Mouse (Mus musculus) layer of hippocampus, postnatal 25 days (tissue): Measurements from ENCODE around the gene Fam98b. TPM values are rescaled to one million over a fixed set of nuclear protein-coding genes. Genes with fewer than 3 reads are reported as not detected.

ENCODE experiments used
- DNase-seq, 2 experiments: peaks; one replicate each; pipeline ENCODE4 v3.0.0; 2022; ENCODE audit warnings: mixed read lengths in 2 of 2, low spot score in 1 of 2; ENCODE audit errors: extremely low spot score in 1 of 2
- total RNA-seq, 2 experiments: library from RNA; stranded (reverse); gene quantifications; 2 replicates each; pipeline ENCODE4 v1.2.3; 2021

Fam98b gene
- 10 to 100 TPM; 44.2 to 49.7 TPM for total RNA-seq

DNA sequence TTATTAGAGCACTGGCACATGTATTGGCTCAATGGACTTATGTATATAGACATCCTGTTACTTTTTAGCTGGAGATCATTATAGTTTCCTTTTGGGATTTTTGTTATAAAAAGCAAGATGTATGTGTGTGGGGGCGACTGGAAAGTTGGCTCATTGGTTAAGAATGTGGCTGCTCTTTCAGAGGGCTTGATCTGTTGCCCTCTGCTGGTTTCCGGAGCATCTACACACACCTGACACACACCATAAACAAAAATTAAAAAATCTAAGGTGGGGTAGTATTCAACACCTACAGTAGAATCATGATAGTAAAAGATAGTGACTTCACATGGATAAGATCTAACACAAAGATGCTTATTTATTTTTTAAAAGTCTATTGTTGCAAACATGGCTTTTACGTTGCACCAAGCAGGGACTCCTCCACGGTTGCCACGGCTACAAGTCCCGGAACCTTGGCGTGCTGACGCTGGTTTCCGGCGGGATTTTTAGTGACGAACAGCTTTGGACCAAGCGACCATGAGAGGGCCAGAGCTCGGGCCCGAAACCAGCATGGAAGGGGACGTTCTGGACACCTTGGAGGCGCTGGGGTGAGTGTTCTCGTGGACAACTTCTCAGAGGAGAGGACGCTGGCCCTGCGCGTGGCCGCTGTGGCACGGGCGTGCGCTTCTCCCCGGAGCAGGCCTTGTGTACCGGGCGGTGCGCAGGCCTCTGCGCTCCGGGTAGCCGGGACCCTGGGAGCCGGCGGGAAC, at the start of gene Fam98b:
TSS of gene Fam98b (plus strand) at position 485 of the 746 bp plus-strand sequence.
- DNase-seq = peak; percentile 83 to 92

GRCm38 (mm10) chr2:117200869-117201338, 48.6 kb upstream of the Fam98b start:
- no peak for DNase-seq

DNA sequence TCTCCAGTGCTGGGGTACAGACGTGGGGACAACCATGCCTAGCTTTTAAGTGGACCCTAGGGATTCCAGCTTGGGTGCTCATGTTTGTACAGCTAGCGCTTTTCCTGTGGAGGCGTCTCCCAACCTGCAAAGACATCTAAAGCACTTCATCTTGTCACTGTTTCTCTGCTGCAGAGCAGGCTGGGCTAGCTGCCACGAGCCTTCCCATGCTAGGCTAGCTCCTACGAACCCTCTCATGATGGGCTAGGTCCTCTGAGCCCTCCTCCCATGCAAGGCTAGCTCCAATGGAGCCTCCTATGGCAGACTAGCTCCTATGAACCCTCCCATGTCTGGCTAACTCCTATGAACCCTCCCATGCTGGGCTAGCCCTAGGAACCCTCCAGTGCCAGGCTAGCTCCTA, 46.2 kb upstream of the Fam98b start:
- no peak for DNase-seq

DNA sequence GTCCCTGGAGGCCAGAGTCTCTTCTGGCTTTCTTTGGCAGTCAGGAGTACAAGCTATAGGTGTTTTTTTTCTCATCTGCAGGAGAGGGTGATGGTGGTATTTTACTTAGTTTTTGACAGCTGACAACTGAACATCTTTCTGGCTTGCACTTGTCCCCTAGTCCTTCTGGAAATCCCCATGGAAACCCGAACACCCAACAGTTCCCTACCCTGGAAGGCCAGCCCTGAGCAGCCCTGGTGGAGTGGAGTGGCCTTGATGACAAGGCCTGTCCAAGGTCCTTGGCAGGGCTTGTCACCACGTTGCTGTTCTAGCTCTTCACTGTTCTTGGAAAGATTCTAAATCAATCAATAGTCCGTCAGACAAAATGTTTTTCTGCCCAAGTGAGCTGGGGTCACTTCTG, 45.0 kb upstream of the Fam98b start:
- no peak for DNase-seq

DNA sequence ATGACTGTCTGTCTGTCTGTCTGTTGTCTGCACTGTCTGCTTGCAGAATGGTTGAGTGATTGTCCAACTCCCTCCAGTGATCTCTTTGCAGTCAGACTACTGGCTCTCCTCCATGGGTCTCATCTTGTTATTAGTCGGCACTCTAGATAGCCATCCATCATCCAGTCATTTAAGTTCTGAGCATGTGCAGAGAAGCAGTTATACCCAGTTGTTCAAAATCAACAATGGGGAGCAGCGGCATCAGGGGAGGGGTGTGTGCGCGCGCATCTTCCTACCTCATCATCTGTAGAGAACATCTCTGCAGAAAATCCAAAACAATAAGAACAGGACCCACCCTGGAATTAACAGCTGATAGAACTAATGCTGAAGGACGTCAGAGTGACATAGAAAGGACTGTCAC, 44.5 kb upstream of the Fam98b start:
- DNase-seq = no peak

DNA sequence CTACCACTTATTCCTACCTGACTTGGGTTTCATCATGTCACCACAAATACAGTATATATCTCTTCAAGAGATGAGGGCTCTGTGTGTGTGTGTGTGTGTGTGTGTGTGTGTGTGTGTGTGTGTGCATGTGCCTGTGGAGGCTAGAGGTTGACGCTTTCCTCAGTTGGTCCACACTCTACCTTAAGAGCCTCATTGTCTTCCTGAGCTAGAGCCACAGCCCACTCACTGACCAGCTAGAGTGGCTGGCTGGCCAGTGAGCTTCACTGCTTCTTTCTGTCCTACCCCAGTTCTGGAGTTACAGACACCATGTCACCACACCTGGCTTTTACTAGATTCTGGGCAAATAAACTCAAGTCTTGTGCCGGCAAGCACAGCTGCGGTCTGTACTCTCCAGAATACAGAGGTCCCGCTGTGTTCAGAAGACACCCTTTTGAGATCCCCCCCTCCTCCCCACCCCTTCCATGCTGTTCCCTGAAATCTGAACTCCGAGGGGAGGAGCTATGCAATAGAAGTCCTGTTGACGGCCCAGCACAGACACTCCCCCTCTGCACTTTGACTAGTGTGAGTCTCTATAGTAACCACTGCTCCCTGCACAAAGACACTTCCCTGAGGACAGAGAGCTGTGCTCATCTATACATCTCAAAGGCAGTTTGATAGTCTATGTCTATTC, 39.0 kb upstream of the Fam98b start:
- DNase-seq = no peak

DNA sequence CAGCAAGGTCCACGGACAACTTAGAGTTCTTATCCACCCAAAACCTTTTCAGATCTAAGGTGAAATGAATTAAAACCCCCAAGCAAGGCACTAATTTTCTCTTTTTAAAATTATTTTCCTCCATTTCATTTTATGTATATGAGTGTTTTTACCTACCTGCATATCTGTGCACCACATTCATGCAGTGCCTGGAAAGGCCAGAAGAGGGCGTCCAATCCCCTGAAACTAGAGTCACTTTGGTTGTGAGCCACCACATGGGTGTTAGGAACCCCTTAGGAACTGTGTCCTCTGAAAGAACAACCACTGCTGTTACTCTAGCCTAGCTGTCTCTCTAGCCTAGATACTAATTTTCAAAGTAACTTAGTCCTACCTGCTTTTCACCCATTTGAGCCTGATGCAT, 33.4 kb upstream of the Fam98b start:
- peak in 1 of 2 experiments; percentile 24 for DNase-seq

- DNase-seq = no peak
Observed at GRCm38 (mm10) chr2:117217695-117218216, 31.8 kb upstream of the Fam98b start.

GRCm38 (mm10) chr2:117219536-117219935, 30.0 kb upstream of the Fam98b start:
- no peak for DNase-seq

DNA sequence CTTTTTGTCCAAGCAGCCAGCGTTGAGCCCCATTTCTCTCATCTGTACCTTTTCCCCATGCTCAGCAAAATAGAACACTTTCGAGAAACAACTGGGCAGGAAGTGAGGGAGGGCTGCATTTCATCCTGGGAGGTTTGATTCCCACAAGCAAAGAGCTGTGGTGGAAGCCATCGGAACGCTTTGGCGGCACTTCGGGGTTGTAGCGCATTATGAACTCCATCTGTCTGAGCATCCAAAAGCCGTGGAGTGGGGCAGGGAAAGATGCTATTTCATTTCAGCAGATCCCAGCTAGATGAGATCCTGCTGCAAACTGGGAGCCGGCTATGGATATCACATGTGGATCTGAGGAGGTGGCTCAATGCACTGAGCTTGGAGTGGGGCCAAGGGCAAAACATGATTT, 26.9 kb upstream of the Fam98b start:
- no peak for DNase-seq

- no peak for DNase-seq
Observed at GRCm38 (mm10) chr2:117228601-117229125, 20.9 kb upstream of the Fam98b start.

- DNase-seq = no peak
Observed at GRCm38 (mm10) chr2:117230261-117230660, 19.3 kb upstream of the Fam98b start.

DNA sequence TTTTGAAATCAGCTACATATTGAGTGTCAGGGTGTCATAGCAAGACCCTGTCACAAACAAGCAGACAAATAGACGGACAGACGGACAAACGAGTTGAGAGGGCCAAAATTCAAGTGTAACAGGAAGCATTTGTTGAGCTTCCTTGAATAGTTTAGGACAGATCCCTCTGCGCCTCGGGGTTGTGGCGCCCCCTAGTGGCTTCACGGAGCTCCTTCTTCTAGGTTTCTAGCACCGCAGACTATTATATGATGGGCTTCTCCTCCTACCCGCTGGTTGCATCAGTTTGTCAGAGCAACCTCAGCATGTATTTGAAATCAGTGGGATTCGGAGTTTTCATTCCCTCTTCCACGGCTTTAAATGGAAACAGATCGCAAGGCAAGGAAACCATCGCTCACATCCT, 18.3 kb upstream of the Fam98b start:
- peak; percentile 77 to 93 for DNase-seq

DNA sequence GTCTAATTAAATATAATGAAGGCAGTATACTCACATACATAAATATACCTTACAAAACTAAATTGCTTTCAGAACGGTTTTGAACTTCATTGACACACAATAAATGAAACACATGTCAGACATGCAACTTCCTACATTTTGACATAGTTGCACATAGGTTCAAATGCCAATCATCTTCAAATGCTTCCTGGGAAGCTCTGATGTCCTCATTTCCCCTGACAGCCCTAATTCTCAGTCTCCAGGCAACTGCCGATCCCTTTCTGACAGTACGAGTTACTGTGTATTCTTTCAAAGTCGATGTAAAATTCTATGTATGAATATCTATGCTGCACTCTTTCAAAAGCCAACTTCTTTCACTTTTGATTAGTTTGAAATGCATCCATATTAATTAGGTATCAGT, 7.6 kb upstream of the Fam98b start:
- no peak for DNase-seq

GRCm38 (mm10) chr2:117250001-117250510, 517 bp downstream of the Fam98b start:
- no peak for DNase-seq

DNA sequence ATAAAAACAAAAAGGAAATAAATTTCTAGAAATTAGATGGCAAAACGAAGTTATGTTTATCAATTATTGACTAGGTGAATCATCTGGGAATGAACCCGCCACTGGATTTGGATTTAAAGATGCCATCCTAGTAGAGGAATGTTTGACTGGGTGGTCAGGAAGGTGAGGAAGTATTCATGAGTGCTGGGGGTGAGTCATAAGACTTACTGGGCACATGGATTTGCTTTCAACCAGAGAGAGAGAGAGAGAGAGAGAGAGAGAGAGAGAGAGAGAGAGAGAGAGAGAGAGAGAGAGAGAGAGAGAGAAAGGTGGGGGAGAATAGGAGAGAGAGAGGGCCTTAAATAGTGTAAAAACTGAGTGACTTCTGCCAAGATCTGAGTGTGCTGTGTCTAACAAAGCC, 5.9 kb downstream of the Fam98b start:
- DNase-seq = no peak

GRCm38 (mm10) chr2:117257617-117258016, 8.1 kb downstream of the Fam98b start:
- DNase-seq = no peak

DNA sequence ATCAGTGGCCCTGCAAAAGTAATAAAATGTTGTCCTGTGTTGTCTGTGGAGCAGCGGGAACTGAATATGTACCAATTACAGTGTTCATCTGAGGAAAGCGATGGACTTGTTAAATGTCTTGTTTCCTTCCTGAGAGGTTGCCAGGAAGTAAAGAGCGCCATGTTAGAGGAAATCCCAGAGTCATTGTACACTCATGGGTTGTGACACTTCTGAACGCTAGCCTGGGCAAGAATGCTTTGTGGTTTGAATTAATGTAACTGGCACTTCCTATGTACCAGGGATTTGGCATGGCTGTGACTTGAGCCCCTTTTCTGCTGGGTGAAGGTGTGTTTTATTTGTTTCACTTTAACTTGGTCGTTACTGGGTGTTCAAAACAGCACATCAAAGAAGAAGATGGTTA, 12.6 kb downstream of the Fam98b start:
- DNase-seq = no peak

GRCm38 (mm10) chr2:117263786-117264408, 14.4 kb downstream of the Fam98b start:
- DNase-seq = peak; percentile 51 to 78

GRCm38 (mm10) chr2:117288291-117288690, 38.8 kb downstream of the Fam98b start:
- no peak for DNase-seq
